12 mouse cellular contexts compared by ENCODE assay signal in genomic region chr17:52084455-52084854, GRCm38 (mm10).
"Had no signal": no experiment of that assay in that cellular context is flagged by ENCODE, and none has a peak within 500 bp of the region (broad histone marks: within the 10 kb centered on the region; RNA-seq: fewer than 3 reads in every experiment).

No protein-coding gene starts in this region.

- H3K4me2 ChIP-seq: limb, embryonic 15.5 days; liver, embryonic 12.5 days; midbrain, embryonic 11.5 days; midbrain, embryonic 15.5 days; neural tube, embryonic 12.5 days had no signal

- H3K4me3 ChIP-seq: left cerebral cortex, adult 2 months; limb, embryonic 15.5 days; liver, embryonic 12.5 days; midbrain, embryonic 15.5 days; neural tube, embryonic 12.5 days had no signal

- ATAC-seq: hindbrain, embryonic 16.5 days; inflammation-experienced regulatory T-cells, adult 6 months; liver, embryonic 12.5 days; midbrain, embryonic 15.5 days had no signal

- DNase-seq: kidney, postnatal 25 days; lung, postnatal 36 days; thymus, postnatal 14 days had no signal

- H3K27ac ChIP-seq: left cerebral cortex, adult 2 months; limb, embryonic 15.5 days; liver, embryonic 12.5 days; midbrain, embryonic 15.5 days; neural tube, embryonic 12.5 days; stomach, postnatal 0 days had no signal

- H3K4me1 ChIP-seq: limb, embryonic 15.5 days; liver, embryonic 12.5 days; midbrain, embryonic 15.5 days; neural tube, embryonic 12.5 days had no signal

- H3K27me3 ChIP-seq: limb, embryonic 15.5 days; liver, embryonic 12.5 days; midbrain, embryonic 15.5 days; neural tube, embryonic 12.5 days had no signal

- H3K9ac ChIP-seq: limb, embryonic 15.5 days; liver, embryonic 12.5 days; midbrain, embryonic 15.5 days; neural tube, embryonic 12.5 days had no signal

- H3K36me3 ChIP-seq: limb, embryonic 15.5 days; liver, embryonic 12.5 days; midbrain, embryonic 15.5 days; neural tube, embryonic 12.5 days had no signal

- H3K9me3 ChIP-seq: limb, embryonic 15.5 days; liver, embryonic 12.5 days; midbrain, embryonic 15.5 days had no signal
